Mouse (Mus musculus): Measurements from ENCODE around the gene Ednra.

- no peak for TF ChIP-seq POLR2A (IDR thresholded peaks at IDR 0.05; ENCODE audit: low read depth, low read length)
- no peak for TF ChIP-seq CTCF (IDR thresholded peaks at IDR 0.05; ENCODE audit: extremely low read depth, insufficient read length, insufficient replicate concordance, low read depth, low read length)
These were observed 65.9 kb downstream of the Ednra start for GRCm38 (mm10) chr8:77658356-77658755.

Data from small intestine, adult 2 months (tissue).